Mouse (Mus musculus): Measurements from ENCODE around the gene Gm27021. TPM values are rescaled to one million over a fixed set of nuclear protein-coding genes. Genes with fewer than 3 reads are reported as not detected.

Gene Gm27021
- polyA plus RNA-seq, 1 experiment from 2014 or later, result 0.38 TPM

GRCm38 (mm10) chr8:120562680-120563347, 105.1 kb downstream of the Gm27021 start:
- H3K4me1 ChIP-seq (replicated peaks), result peaks cover 75% of the 10 kb centered on the region
- peak overlapping the region; percentile 70 for H3K27ac ChIP-seq
- no peak for DNase-seq
- H3K9ac ChIP-seq, result no peak overlapping the region
- ATAC-seq (ENCODE audit: low read depth), result no peak
- peaks cover 100% of the 10 kb centered on the region for H3K36me3 ChIP-seq
- no peaks in the 10 kb centered on the region for H3K9me3 ChIP-seq (replicated peaks)
- no peak overlapping the region for H3K4me3 ChIP-seq (replicated peaks)
- H3K4me2 ChIP-seq, result no peak overlapping the region
- H3K27me3 ChIP-seq, result no peaks in the 10 kb centered on the region
- WGBS (ENCODE audit: insufficient replicate concordance), result 82% methylated on average over 18 of the region's 18 CpGs

- Histone ChIP-seq H3K27ac (peak overlapping the region; percentile 70; the same call in 1 of the 2 replicates), H3K4me1 (replicated peaks) (peaks cover 85% of the 10 kb centered on the region)
- DNase-seq, result no peak
Observed at GRCm38 (mm10) chr8:120561539-120562435, 106.1 kb downstream of the Gm27021 start.

DNA sequence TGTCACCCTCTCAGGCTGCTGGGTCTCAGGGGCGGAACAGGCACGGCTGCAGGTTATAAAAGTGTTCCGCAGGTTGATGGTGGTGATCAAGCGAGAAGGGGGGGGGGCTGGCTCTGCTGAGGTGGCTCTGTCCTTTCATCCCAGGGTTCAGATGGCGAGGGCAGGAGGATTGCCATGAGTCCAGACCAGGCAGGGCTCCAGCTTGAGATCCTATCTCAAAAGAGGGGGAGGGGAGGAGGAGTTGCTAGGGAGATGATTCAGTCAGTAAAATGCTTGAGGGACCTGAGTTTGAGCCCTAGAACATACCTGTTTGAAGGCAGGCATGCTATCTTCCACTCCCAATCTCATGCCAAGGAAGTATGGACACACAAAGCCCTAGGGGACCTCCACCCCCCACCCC, 107.3 kb downstream of the Gm27021 start:
- no peak for DNase-seq

More at GRCm38 (mm10) chr8:120561539-120562435, 106.1 kb downstream of the Gm27021 start:
- Histone ChIP-seq H3K4me3 (replicated peaks) (no peak overlapping the region), H3K9me3 (replicated peaks) (no peaks in the 10 kb centered on the region), H3K36me3 (peaks cover 100% of the 10 kb centered on the region), H3K27me3 (no peaks in the 10 kb centered on the region), H3K9ac (no peak overlapping the region), H3K4me2 (no peak overlapping the region)
- WGBS (ENCODE audit: insufficient replicate concordance), result 76% methylated on average over 22 of the region's 22 CpGs
- no peak for ATAC-seq (ENCODE audit: low read depth)

DNA sequence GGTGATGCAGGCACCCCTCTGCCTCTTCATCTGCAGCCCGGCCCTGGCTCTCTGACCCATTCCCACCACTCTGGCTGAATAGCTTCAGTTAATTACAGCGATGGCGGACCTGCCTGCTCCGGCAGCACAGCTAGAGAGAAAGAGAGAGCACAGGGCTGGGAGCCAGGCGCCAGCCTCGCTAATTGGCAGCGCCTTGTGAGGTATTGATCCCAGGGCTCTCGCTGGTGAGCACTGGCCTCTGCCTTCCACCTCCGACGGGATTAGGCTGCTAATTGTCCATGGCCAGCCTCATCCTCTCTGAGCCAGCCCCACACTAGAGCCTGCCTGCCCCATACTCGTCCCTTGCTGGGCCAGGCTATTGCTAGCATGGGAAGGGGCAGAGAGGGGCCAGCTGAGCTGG, 108.2 kb downstream of the Gm27021 start:
- Histone ChIP-seq H3K4me2 (no peak overlapping the region), H3K4me1 (replicated peaks) (peaks cover 98% of the 10 kb centered on the region), H3K27ac (no peak overlapping the region), H3K9me3 (replicated peaks) (no peaks in the 10 kb centered on the region), H3K9ac (no peak overlapping the region), H3K4me3 (replicated peaks) (no peak overlapping the region), H3K36me3 (peaks cover 100% of the 10 kb centered on the region), H3K27me3 (no peaks in the 10 kb centered on the region)
- DNase-seq, result no peak
- 73% methylated on average over 11 of the region's 11 CpGs for WGBS (ENCODE audit: insufficient replicate concordance)
- ATAC-seq (ENCODE audit: low read depth), result no peak

More for the DNA sequence above, 107.3 kb downstream of the Gm27021 start:
- Histone ChIP-seq H3K9me3 (replicated peaks) (no peaks in the 10 kb centered on the region), H3K4me1 (replicated peaks) (peaks cover 97% of the 10 kb centered on the region), H3K27me3 (no peaks in the 10 kb centered on the region), H3K9ac (no peak overlapping the region), H3K36me3 (peaks cover 100% of the 10 kb centered on the region), H3K4me3 (replicated peaks) (no peak overlapping the region), H3K4me2 (no peak overlapping the region), H3K27ac (peak overlapping the region; percentile 13; the same call in 1 of the 2 replicates)
- 87% methylated on average over 5 of the region's 5 CpGs for WGBS (ENCODE audit: insufficient replicate concordance)
- no peak for ATAC-seq (ENCODE audit: low read depth)

Other genes starting within 250 kb of the Gm27021 start
- gene Gins2, start 78.8 kb downstream of the Gm27021 start, polyA plus RNA-seq (2015; fragmentation: Nextera tagmentation; extraction: Ambion mirVana), result 75.6 and 75.9 TPM in 2 replicates
- 0.89 and 1.2 TPM in 2 replicates for gene 1190005I06Rik, start 20.4 kb downstream of the Gm27021 start, polyA plus RNA-seq (2015; fragmentation: Nextera tagmentation; extraction: Ambion mirVana)
- 800 and 812 TPM in 2 replicates for gene Cox4i1, start 143 bp upstream of the Gm27021 start, polyA plus RNA-seq (2015; fragmentation: Nextera tagmentation; extraction: Ambion mirVana)
- gene Emc8, start 494 bp upstream of the Gm27021 start, polyA plus RNA-seq (2015; fragmentation: Nextera tagmentation; extraction: Ambion mirVana), result 156 and 163 TPM in 2 replicates
- gene Irf8, start 68.3 kb upstream of the Gm27021 start, polyA plus RNA-seq (2015; fragmentation: Nextera tagmentation; extraction: Ambion mirVana), result 11.6 and 12.1 TPM in 2 replicates